Mouse (Mus musculus) layer of hippocampus, postnatal 14 days (tissue): ENCODE data around the gene Abcf1. TPM values are rescaled to one million over a fixed set of nuclear protein-coding genes. Genes with fewer than 3 reads are reported as not detected.
"Not testable (repeated sequence)": the region's sequence is repeated elsewhere in the genome, so short reads cannot be mapped to it uniquely, and the experiment has no call there.

Experiments
- DNase-seq, 2 experiments: peaks; one replicate each; pipeline ENCODE4 v3.0.0; 2021 to 2022; ENCODE audit warnings: low spot score in 2 of 2, mixed read lengths in 1 of 2
- long read RNA-seq, 2 experiments: library from polyadenylated mRNA; stranded (forward); transcript quantifications; one replicate each; pipeline ENCODE4 v2.0.0; 2021
- total RNA-seq, 2 experiments: library from RNA; stranded (reverse); gene quantifications; 2 replicates each; pipeline ENCODE4 v1.2.3; 2021

The Abcf1 gene
- 10 to 100 TPM; 76.7 to 84.5 TPM for total RNA-seq
- long read RNA-seq, experiment 1, transcript Abcf1-201 (23 exons, 3,161 nt), result major isoform, 89 of 129 reads
- long read RNA-seq, experiment 1, transcript Abcf1-205 (4 exons, 855 nt), result minor isoform, 14 of 129 reads
- long read RNA-seq, experiment 1, partial matches to known transcripts, result 18 of 129 reads
- long read RNA-seq, experiment 1, other reads (novel, unspliced or antisense), result 8 of 129 reads
- long read RNA-seq, experiment 2, transcript Abcf1-201 (23 exons, 3,161 nt), result major isoform, 86 of 147 reads
- long read RNA-seq, experiment 2, transcript Abcf1-205 (4 exons, 855 nt), result minor isoform, 28 of 147 reads
- long read RNA-seq, experiment 2, partial matches to known transcripts, result 23 of 147 reads
- long read RNA-seq, experiment 2, other reads (novel, unspliced or antisense), result 10 of 147 reads

- peak; percentile 96 to 98 for DNase-seq
These were observed at the start of gene Abcf1 for GRCm38 (mm10) chr17:35969418-35970389. Gene Abcf1, minus strand, starts transcription at chr17:35969761.

- DNase-seq, result no peak
These were observed 49.4 kb upstream of the Abcf1 start for GRCm38 (mm10) chr17:36018979-36019378.

- DNase-seq, result no peak
These were observed 47.5 kb upstream of the Abcf1 start for GRCm38 (mm10) chr17:36017046-36017445.

GRCm38 (mm10) chr17:36014977-36015376 lies 45.4 kb upstream of the Abcf1 start:
- DNase-seq, result no peak

GRCm38 (mm10) chr17:36004409-36004808 lies 34.8 kb upstream of the Abcf1 start:
- not testable (repeated sequence) for DNase-seq

- no peak for DNase-seq
These were observed 33.8 kb upstream of the Abcf1 start for GRCm38 (mm10) chr17:36003331-36003730.

GRCm38 (mm10) chr17:36001966-36002365 lies 32.4 kb upstream of the Abcf1 start:
- DNase-seq, result no peak

- DNase-seq, result no peak
These were observed 31.7 kb upstream of the Abcf1 start for GRCm38 (mm10) chr17:36001121-36001897.

- no peak for DNase-seq
These were observed 30.8 kb upstream of the Abcf1 start for GRCm38 (mm10) chr17:36000349-36000748.

- DNase-seq, result no peak
These were observed 29.8 kb upstream of the Abcf1 start for GRCm38 (mm10) chr17:35999356-35999755.

- DNase-seq, result no peak
These were observed 29.2 kb upstream of the Abcf1 start for GRCm38 (mm10) chr17:35998545-35999305.

- no peak for DNase-seq
These were observed 28.4 kb upstream of the Abcf1 start for GRCm38 (mm10) chr17:35997713-35998510.

GRCm38 (mm10) chr17:35996949-35997348 lies 27.4 kb upstream of the Abcf1 start:
- peak; percentile 97 for DNase-seq

GRCm38 (mm10) chr17:35994879-35995240 lies 25.3 kb upstream of the Abcf1 start:
- DNase-seq, result no peak

- peak; percentile 71 to 91 for DNase-seq
These were observed 24.8 kb upstream of the Abcf1 start for GRCm38 (mm10) chr17:35994175-35994878.

GRCm38 (mm10) chr17:35993675-35994074 lies 24.1 kb upstream of the Abcf1 start:
- peak; percentile 75 to 80 for DNase-seq

- DNase-seq, result no peak
These were observed 22.2 kb upstream of the Abcf1 start for GRCm38 (mm10) chr17:35991781-35992180.

- no peak for DNase-seq
These were observed 12.2 kb upstream of the Abcf1 start for GRCm38 (mm10) chr17:35981776-35982175.

- DNase-seq, result peak; percentile 57 to 58
These were observed 10.8 kb upstream of the Abcf1 start for GRCm38 (mm10) chr17:35980363-35980754.
